Mouse (Mus musculus) neural tube, embryonic 11.5 days (tissue): Measurements from ENCODE around the gene Larp4. TPM values are rescaled to one million over a fixed set of nuclear protein-coding genes. Genes with fewer than 3 reads are reported as not detected.

Experiments
- ATAC-seq: fragments of 200-750 bp; cut with Nextera tagmentation; 2 replicates; pipeline ENCODE4 v1.8.0; 2017; ENCODE audit warnings: moderate number of reproducible peaks, mild to moderate bottlenecking, moderate TSS enrichment, moderate library complexity; ENCODE audit not compliant: insufficient read depth, low FRiP score, low TSS enrichment
- DNase-seq: peaks from one replicate; pipeline ENCODE4 v3.0.0-alpha.2; 2015; ENCODE audit warnings: low spot score
- H3K27ac ChIP-seq: fragments of 300-500 bp; sonication (generic); 2 replicates; pipeline ENCODE4 v1.5.1; 2014; ENCODE audit warnings: low read depth, mild to moderate bottlenecking, low read length
- H3K27me3 ChIP-seq: fragments of 300-500 bp; sonication (generic); 2 replicates; pipeline ENCODE4 v1.6.1; 2014; ENCODE audit warnings: mild to moderate bottlenecking, low read length, mixed read lengths; ENCODE audit not compliant: control insufficient read depth, insufficient read depth
- H3K36me3 ChIP-seq: fragments of 300-500 bp; sonication (generic); 2 replicates; pipeline ENCODE4 v1.6.1; 2014; ENCODE audit warnings: mild to moderate bottlenecking, low read length, moderate library complexity, mixed read lengths; ENCODE audit not compliant: control insufficient read depth, insufficient read depth
- H3K4me1 ChIP-seq: fragments of 300-500 bp; sonication (generic); 2 replicates; pipeline ENCODE4 v1.6.1; 2014; ENCODE audit warnings: low read length, mixed read lengths; ENCODE audit not compliant: control insufficient read depth, insufficient read depth
- H3K4me2 ChIP-seq: fragments of 300-500 bp; sonication (generic); 2 replicates; pipeline ENCODE4 v1.6.1; 2014; ENCODE audit warnings: low read depth, mild to moderate bottlenecking, moderate library complexity
- H3K4me3 ChIP-seq: fragments of 300-500 bp; sonication (generic); 2 replicates; pipeline ENCODE4 v1.5.1; 2014; ENCODE audit warnings: low read depth, low read length
- H3K9ac ChIP-seq: fragments of 300-500 bp; sonication (generic); 2 replicates; pipeline ENCODE4 v1.6.1; 2014; ENCODE audit warnings: mild to moderate bottlenecking, low read length
- H3K9me3 ChIP-seq: fragments of 300-500 bp; sonication (generic); 2 replicates; pipeline ENCODE4 v1.6.1; 2016; ENCODE audit warnings: low read length; ENCODE audit not compliant: control insufficient read depth
- WGBS: fragments of 180-500 bp; shearing (Covaris S2); extraction: QIAGEN DNeasy Blood & Tissue Kit; methylation state at CpG from one replicate; pipeline ENCODE4 v1.1.7; 2014; 5-methylcytosine and 5-hydroxymethylcytosine counted together
- polyA plus RNA-seq: library from polyadenylated mRNA; unstranded; fragments of >200 nt; fragmentation: Nextera tagmentation; extraction: Ambion mirVana; gene quantifications from 2 replicates; pipeline ENCODE4 v1.2.1, GENCODE M21; 2014

Gene Larp4
- polyA plus RNA-seq, 1 experiment from 2014 or later: 34.7 TPM

GRCm38 (mm10) chr15:99993100-99993499 is 23.2 kb downstream of the Larp4 start:
- peaks cover under 1% of the 10 kb centered on the region; the same call in 1 of the 2 replicates for H3K36me3 ChIP-seq
- WGBS: 97% methylated on average over 1 of the region's 1 CpGs
- no peak overlapping the region for H3K9ac ChIP-seq

DNA sequence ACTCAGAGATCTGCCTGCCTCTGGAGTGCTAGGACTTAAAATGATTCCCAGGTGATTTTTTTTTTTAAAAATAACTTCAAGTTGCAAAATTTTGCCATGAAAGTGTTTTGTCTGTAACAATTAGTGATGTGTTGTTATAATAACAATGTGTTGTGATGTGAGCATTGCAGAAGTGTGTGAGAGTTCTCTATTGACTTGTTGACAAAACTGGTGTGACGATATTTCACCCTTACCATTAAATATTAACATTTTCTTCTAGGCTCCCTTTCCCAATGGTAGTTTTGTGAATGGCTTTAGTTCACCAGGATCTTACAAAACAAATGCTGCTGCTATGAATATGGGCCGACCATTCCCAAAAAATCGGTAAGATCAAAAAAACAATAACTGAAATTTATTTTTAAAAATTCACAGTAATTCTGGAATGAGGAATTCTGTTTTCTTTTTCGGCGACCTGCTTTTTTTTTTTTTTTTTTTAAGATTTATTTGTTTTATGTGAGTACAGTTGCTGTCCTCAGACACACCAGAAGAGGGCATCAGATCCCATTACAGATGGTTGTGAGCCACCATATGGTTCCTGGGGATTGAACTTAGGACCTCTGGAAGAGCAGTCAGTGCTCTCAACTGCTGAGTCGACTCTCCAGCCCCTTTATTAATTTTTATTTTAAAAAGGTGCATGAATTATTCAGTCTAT is 27.4 kb downstream of the Larp4 start:
- Histone ChIP-seq H3K9ac (no peak overlapping the region), H3K27me3 (no peaks in the 10 kb centered on the region), H3K4me1 (no peaks in the 10 kb centered on the region), H3K4me2 (no peak overlapping the region), H3K4me3 (no peak overlapping the region), H3K9me3 (no peaks in the 10 kb centered on the region), H3K27ac (no peak overlapping the region), H3K36me3 (peaks cover 2% of the 10 kb centered on the region; the same call in 1 of the 2 replicates)
- 93% methylated on average over 6 of the region's 6 CpGs for WGBS
- ATAC-seq (no peak), DNase-seq (no peak)

More at GRCm38 (mm10) chr15:99993100-99993499, 23.2 kb downstream of the Larp4 start:
- DNase-seq: no peak
- Histone ChIP-seq H3K4me1 (no peaks in the 10 kb centered on the region), H3K27ac (no peak overlapping the region), H3K27me3 (no peaks in the 10 kb centered on the region), H3K9me3 (no peaks in the 10 kb centered on the region), H3K4me2 (no peak overlapping the region), H3K4me3 (no peak overlapping the region)
- no peak for ATAC-seq

DNA sequence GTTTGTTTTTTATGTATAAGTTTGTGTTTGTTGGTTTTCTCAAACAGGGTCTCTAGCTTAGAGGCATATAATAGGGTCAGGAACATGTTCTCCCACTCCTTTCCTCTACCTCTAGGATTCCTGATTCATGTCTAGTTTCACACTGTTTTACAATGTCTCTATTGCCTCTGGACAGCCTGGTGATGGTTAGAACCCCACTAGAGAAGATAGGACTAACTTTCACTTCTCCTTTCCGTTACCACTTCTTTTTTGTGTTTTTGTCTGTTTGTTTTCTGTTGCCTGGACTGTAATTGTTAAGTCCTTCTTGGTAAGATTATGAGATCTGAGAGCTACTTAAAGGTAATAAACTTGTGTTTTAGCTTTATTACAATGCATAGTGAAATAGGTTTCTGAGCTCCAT is 29.5 kb downstream of the Larp4 start:
- no peak for DNase-seq
- H3K36me3 ChIP-seq: peaks cover 9% of the 10 kb centered on the region
- no peaks in the 10 kb centered on the region for H3K27me3 ChIP-seq
- no peak for ATAC-seq
- no peak overlapping the region for H3K27ac ChIP-seq
- no peak overlapping the region for H3K4me3 ChIP-seq
- no peaks in the 10 kb centered on the region for H3K9me3 ChIP-seq
- H3K4me2 ChIP-seq: no peak overlapping the region
- no peak overlapping the region for H3K9ac ChIP-seq
- no peaks in the 10 kb centered on the region for H3K4me1 ChIP-seq
- WGBS: 100% methylated on average over 1 of the region's 1 CpGs

DNA sequence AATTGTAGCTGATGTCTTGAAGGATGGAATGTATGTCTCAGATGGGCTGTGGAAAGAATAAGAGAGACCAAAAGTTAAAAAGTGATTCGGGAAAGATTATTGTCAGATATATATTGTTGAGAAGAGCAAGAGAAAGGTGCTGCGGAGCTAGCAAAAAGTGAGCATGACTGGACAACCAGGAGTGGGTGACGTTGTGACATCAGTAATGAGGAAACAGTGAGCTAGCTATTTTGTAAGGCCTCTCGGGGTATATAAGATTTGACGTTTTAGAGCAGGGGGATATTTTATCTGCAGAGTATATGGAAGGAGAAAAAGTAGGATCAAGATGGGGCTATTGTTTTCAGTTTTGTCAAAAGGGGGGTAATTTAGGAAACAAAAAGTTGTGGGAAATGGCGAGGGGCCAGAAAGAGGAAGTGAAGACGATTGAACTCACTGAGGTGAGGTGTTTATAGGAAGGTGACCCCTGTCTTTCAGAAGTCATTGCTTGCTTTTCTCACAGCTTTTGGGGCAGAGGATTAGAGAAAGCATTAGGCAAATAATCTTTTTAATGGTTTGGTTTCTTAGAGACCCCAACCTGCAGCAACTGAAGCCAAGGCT is 34.9 kb downstream of the Larp4 start:
- Histone ChIP-seq H3K4me1 (no peaks in the 10 kb centered on the region), H3K36me3 (peaks cover 15% of the 10 kb centered on the region), H3K9me3 (no peaks in the 10 kb centered on the region), H3K9ac (no peak overlapping the region), H3K4me3 (no peak overlapping the region), H3K4me2 (no peak overlapping the region), H3K27ac (no peak overlapping the region), H3K27me3 (no peaks in the 10 kb centered on the region)
- 90% methylated on average over 7 of the region's 7 CpGs for WGBS
- no peak for DNase-seq
- no peak for ATAC-seq

DNA sequence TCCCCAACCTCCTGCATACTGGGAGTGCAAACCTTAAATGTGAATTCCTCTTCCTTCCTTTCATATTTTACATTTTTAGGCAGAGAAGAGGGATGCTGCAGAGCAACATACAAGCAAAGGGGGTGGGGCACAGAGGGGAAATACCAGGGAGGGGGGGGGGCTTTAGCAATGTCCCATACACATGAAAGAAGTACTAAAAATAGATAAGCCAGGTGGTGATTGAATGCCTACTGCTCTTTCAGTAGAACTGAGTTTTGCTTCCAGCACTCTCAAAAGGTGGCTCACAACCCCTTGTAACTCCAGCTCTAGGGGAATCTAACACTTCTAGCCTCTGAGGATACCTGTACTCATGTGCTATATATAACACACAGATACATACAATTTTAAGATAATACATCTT is 36.3 kb downstream of the Larp4 start:
- no peaks in the 10 kb centered on the region for H3K4me1 ChIP-seq
- H3K9ac ChIP-seq: no peak overlapping the region
- DNase-seq: no peak
- ATAC-seq: no peak
- no peaks in the 10 kb centered on the region for H3K9me3 ChIP-seq
- H3K27ac ChIP-seq: no peak overlapping the region
- no peak overlapping the region for H3K4me3 ChIP-seq
- no peak overlapping the region for H3K4me2 ChIP-seq
- no peaks in the 10 kb centered on the region for H3K27me3 ChIP-seq
- peaks cover 16% of the 10 kb centered on the region for H3K36me3 ChIP-seq

GRCm38 (mm10) chr15:100018280-100018899 is 48.5 kb downstream of the Larp4 start:
- DNase-seq (no peak), ATAC-seq (no peak)
- H3K4me3 ChIP-seq: no peak overlapping the region
- H3K36me3 ChIP-seq: no peaks in the 10 kb centered on the region
- no peak overlapping the region for H3K27ac ChIP-seq
- H3K4me2 ChIP-seq: no peak overlapping the region
- no peaks in the 10 kb centered on the region for H3K4me1 ChIP-seq
- WGBS: 77% methylated on average over 6 of the region's 6 CpGs
- no peaks in the 10 kb centered on the region for H3K9me3 ChIP-seq
- H3K27me3 ChIP-seq: no peaks in the 10 kb centered on the region
- no peak overlapping the region for H3K9ac ChIP-seq

DNA sequence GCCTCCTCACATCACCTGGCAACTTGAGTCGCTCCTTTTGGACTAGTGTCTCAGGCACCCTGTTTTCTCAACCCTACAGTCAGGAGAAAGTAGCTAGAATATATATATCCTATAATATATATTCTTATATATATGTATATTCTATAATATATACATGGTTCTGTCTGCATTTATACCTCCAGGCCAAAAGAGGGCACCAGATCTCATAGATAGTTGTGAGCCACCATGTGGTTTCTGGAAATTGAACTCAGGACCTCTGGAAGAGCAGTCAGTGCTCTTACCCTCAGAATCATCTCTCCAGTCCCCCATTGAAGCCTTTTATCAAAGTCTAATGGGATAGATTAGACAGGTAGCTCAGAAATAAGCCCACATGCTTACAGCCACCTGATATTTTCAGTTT is 51.3 kb downstream of the Larp4 start:
- H3K4me2 ChIP-seq: no peak overlapping the region
- H3K36me3 ChIP-seq: no peaks in the 10 kb centered on the region
- no peaks in the 10 kb centered on the region for H3K9me3 ChIP-seq
- H3K9ac ChIP-seq: no peak overlapping the region
- no peak overlapping the region for H3K4me3 ChIP-seq
- H3K27ac ChIP-seq: no peak overlapping the region
- no peaks in the 10 kb centered on the region for H3K27me3 ChIP-seq
- 87% methylated on average over 1 of the region's 1 CpGs for WGBS
- ATAC-seq (no peak), DNase-seq (no peak)
- H3K4me1 ChIP-seq: no peaks in the 10 kb centered on the region

DNA sequence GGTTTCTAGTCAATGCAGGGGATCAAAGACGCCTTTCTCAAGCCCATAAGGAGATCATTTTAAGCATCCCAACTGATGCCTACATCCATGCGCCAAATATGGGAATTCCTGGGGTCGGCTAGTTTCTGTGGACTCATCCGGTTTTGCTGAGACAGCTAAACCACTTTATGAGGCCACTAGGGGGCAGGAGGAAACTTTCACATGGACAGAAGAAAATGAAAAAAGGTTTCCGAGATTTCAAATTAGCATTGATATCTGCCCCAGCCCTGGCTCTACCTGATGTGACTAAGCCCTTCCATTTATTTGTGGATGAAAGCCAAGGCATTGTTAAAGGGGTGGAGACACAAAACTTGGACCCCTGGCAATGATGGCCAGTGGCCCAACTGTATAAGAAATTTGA is 53.1 kb downstream of the Larp4 start:
- 31% methylated on average over 5 of the region's 5 CpGs for WGBS
- no peaks in the 10 kb centered on the region for H3K9me3 ChIP-seq
- H3K4me2 ChIP-seq: no peak overlapping the region
- peak; percentile 47 for DNase-seq
- H3K9ac ChIP-seq: no peak overlapping the region
- H3K4me1 ChIP-seq: no peaks in the 10 kb centered on the region
- no peak overlapping the region for H3K4me3 ChIP-seq
- no peaks in the 10 kb centered on the region for H3K36me3 ChIP-seq
- no peaks in the 10 kb centered on the region for H3K27me3 ChIP-seq
- ATAC-seq: no peak
- no peak overlapping the region for H3K27ac ChIP-seq
